Mouse (Mus musculus): Measurements from ENCODE around the gene Pou2f2.

The Pou2f2 gene

GRCm38 (mm10) chr7:25179606-25180161 lies at the start of gene Pou2f2:
Gene Pou2f2, minus strand, starts transcription at chr7:25179726.
- peak; percentile 91 for DNase-seq (ENCODE audit: low read depth, low spot score)

- no peak for DNase-seq (ENCODE audit: low read depth, low spot score)
These were observed 48.2 kb upstream of the Pou2f2 start for GRCm38 (mm10) chr7:25227523-25228300.

- DNase-seq (ENCODE audit: low read depth, low spot score), result no peak
These were observed 42.9 kb upstream of the Pou2f2 start for GRCm38 (mm10) chr7:25222275-25222967.

- peak; percentile 99 for DNase-seq (ENCODE audit: low read depth, low spot score)
These were observed 41.8 kb upstream of the Pou2f2 start, which contains the start of gene Zfp526 for GRCm38 (mm10) chr7:25221102-25221883. Gene Zfp526, plus strand, starts transcription at chr7:25221425.

GRCm38 (mm10) chr7:25220457-25221101 lies 41.1 kb upstream of the Pou2f2 start, which contains the start of gene Dedd2:
Gene Dedd2, minus strand, starts transcription at chr7:25220615.
- DNase-seq (ENCODE audit: low read depth, low spot score), result peak; percentile 61

GRCm38 (mm10) chr7:25219756-25220456 lies 40.4 kb upstream of the Pou2f2 start:
- peak; percentile 98 for DNase-seq (ENCODE audit: low read depth, low spot score)

GRCm38 (mm10) chr7:25219416-25219750 lies 39.9 kb upstream of the Pou2f2 start:
- no peak for DNase-seq (ENCODE audit: low read depth, low spot score)

- DNase-seq (ENCODE audit: low read depth, low spot score), result peak; percentile 78
These were observed 39.3 kb upstream of the Pou2f2 start for GRCm38 (mm10) chr7:25218705-25219415.

- DNase-seq (ENCODE audit: low read depth, low spot score), result no peak
These were observed 38.3 kb upstream of the Pou2f2 start for GRCm38 (mm10) chr7:25217653-25218395.

- DNase-seq (ENCODE audit: low read depth, low spot score), result peak; percentile 69
These were observed 34.6 kb upstream of the Pou2f2 start for GRCm38 (mm10) chr7:25214172-25214571.

GRCm38 (mm10) chr7:25213099-25213498 lies 33.6 kb upstream of the Pou2f2 start:
- DNase-seq (ENCODE audit: low read depth, low spot score), result no peak

GRCm38 (mm10) chr7:25210482-25210881 lies 31.0 kb upstream of the Pou2f2 start:
- no peak for DNase-seq (ENCODE audit: low read depth, low spot score)

GRCm38 (mm10) chr7:25209161-25209622 lies 29.7 kb upstream of the Pou2f2 start:
- no peak for DNase-seq (ENCODE audit: low read depth, low spot score)

GRCm38 (mm10) chr7:25206094-25206830 lies 26.7 kb upstream of the Pou2f2 start:
- DNase-seq (ENCODE audit: low read depth, low spot score), result peak; percentile 47

- no peak for DNase-seq (ENCODE audit: low read depth, low spot score)
These were observed 26.0 kb upstream of the Pou2f2 start for GRCm38 (mm10) chr7:25205355-25206093.

- peak; percentile 50 for DNase-seq (ENCODE audit: low read depth, low spot score)
These were observed 24.1 kb upstream of the Pou2f2 start for GRCm38 (mm10) chr7:25203624-25204023.

- DNase-seq (ENCODE audit: low read depth, low spot score), result no peak
These were observed 18.0 kb upstream of the Pou2f2 start for GRCm38 (mm10) chr7:25197384-25198018.
